21 mouse cellular contexts compared by ENCODE assay signal in genomic region chr4:117660001-117660400, GRCm38 (mm10). TPM values are rescaled to one million over a fixed set of nuclear protein-coding genes. Genes with fewer than 3 reads are reported as not detected.
DNase-seq lines count a peak whose midpoint lies in the region; ATAC-seq and TF ChIP-seq lines count a peak whose summit lies in the region.
"Had no signal": no experiment of that assay in that cellular context is flagged by ENCODE, and none has a peak within 500 bp of the region (broad histone marks: within the 10 kb centered on the region; RNA-seq: fewer than 3 reads in every experiment).

No protein-coding gene starts in this region.

- H3K27ac ChIP-seq in hindbrain, embryonic 12.5 days, result 0 out of 2 replicates have a peak overlapping the region, but pooled peaks have one; percentile 71
- H3K27ac ChIP-seq in hindbrain, embryonic 11.5 days (ENCODE audit: low read depth, low read length), result no peak overlapping the region
- H3K27ac ChIP-seq in liver, adult 2 months (replicated peaks; ENCODE audit: insufficient read depth, low read depth, low read length), result no peak overlapping the region
- no peak overlapping the region for H3K27ac ChIP-seq in liver, embryonic 12.5 days
- H3K27ac ChIP-seq in limb, embryonic 14.5 days (replicated peaks; ENCODE audit: low read depth, low read length), result no peak overlapping the region
- no peak overlapping the region for H3K27ac ChIP-seq in cerebellum, adult 2 months (ENCODE audit: insufficient read depth, low read length)
- H3K27ac ChIP-seq: forebrain, embryonic 12.5 days; hindbrain, embryonic 15.5 days; neural tube, embryonic 12.5 days had no signal

- H3K4me1 ChIP-seq in hindbrain, embryonic 12.5 days, result peaks cover 42% of the 10 kb centered on the region
- H3K4me1 ChIP-seq in hindbrain, embryonic 11.5 days (replicated peaks; ENCODE audit: control insufficient read depth, insufficient read depth, low read length), result peaks cover 10% of the 10 kb centered on the region; the same call in 1 of the 2 replicates
- H3K4me1 ChIP-seq in liver, adult 2 months (ENCODE audit: control insufficient read depth, insufficient read depth, low read length), result no peaks in the 10 kb centered on the region
- no peaks in the 10 kb centered on the region for H3K4me1 ChIP-seq in liver, embryonic 12.5 days
- peaks cover 40% of the 10 kb centered on the region for H3K4me1 ChIP-seq in limb, embryonic 14.5 days (ENCODE audit: control insufficient read depth, insufficient read depth, low read length)
- H3K4me1 ChIP-seq in cerebellum, adult 2 months (ENCODE audit: control insufficient read depth, insufficient read depth, low read length), result peaks cover 7% of the 10 kb centered on the region

- no peak overlapping the region for H3K9ac ChIP-seq in hindbrain, embryonic 12.5 days
- H3K9ac ChIP-seq in hindbrain, embryonic 11.5 days (ENCODE audit: low read depth, low read length), result no peak overlapping the region
- no peak overlapping the region for H3K9ac ChIP-seq in liver, adult 2 months (ENCODE audit: low read depth, low read length)
- no peak overlapping the region for H3K9ac ChIP-seq in liver, embryonic 12.5 days
- no peak overlapping the region for H3K9ac ChIP-seq in limb, embryonic 14.5 days (ENCODE audit: low read depth, low read length, severe bottlenecking)
- H3K9ac ChIP-seq: forebrain, embryonic 12.5 days; hindbrain, embryonic 15.5 days; limb, embryonic 15.5 days; liver, postnatal 0 days; midbrain, embryonic 13.5 days; neural tube, embryonic 12.5 days had no signal

- TF ChIP-seq CTCF in liver, adult 2 months (IDR thresholded peaks at IDR 0.05; ENCODE audit: low read depth, low read length), result no peak
- TF ChIP-seq CTCF in cerebellum, adult 2 months (IDR thresholded peaks at IDR 0.05; ENCODE audit: borderline replicate concordance, insufficient read depth, low read depth, low read length), result no peak

- no peak for TF ChIP-seq POLR2A in liver, adult 2 months (IDR thresholded peaks at IDR 0.05; ENCODE audit: extremely low read depth, insufficient read depth, low read length)
- no peak for TF ChIP-seq POLR2A in limb, embryonic 14.5 days (IDR thresholded peaks at IDR 0.05; ENCODE audit: borderline replicate concordance, extremely low read depth, insufficient read depth, insufficient read length)
- TF ChIP-seq POLR2A in cerebellum, adult 2 months (IDR thresholded peaks at IDR 0.05; ENCODE audit: borderline replicate concordance, insufficient read depth, low read length), result no peak

- ATAC-seq in hindbrain, embryonic 12.5 days (ENCODE audit: low FRiP score), result no peak
- no peak for ATAC-seq in hindbrain, embryonic 11.5 days (ENCODE audit: low FRiP score)
- ATAC-seq in liver, embryonic 12.5 days, result no peak
- no peak for ATAC-seq in limb, embryonic 14.5 days (ENCODE audit: low FRiP score, low read depth)
- ATAC-seq: activated CD4-positive, CD25-positive, alpha-beta regulatory T cell, adult 4 months; CD4-positive, CD25-positive, alpha-beta regulatory T cell, adult 4 months; intestine, postnatal 0 days; liver, postnatal 0 days; midbrain, embryonic 13.5 days had no signal

- H3K9me3 ChIP-seq in hindbrain, embryonic 12.5 days (replicated peaks), result no peaks in the 10 kb centered on the region
- H3K9me3 ChIP-seq in hindbrain, embryonic 11.5 days (ENCODE audit: control insufficient read depth, low read length), result no peaks in the 10 kb centered on the region
- H3K9me3 ChIP-seq in liver, embryonic 12.5 days (replicated peaks), result no peaks in the 10 kb centered on the region
- H3K9me3 ChIP-seq in limb, embryonic 14.5 days (ENCODE audit: control insufficient read depth, low read length), result no peaks in the 10 kb centered on the region
- H3K9me3 ChIP-seq: forebrain, embryonic 12.5 days; hindbrain, embryonic 15.5 days; limb, embryonic 15.5 days; midbrain, embryonic 13.5 days; neural tube, embryonic 12.5 days had no signal

- 97% methylated on average over 5 of the region's 5 CpGs for WGBS in hindbrain, embryonic 12.5 days
- 94% methylated on average over 5 of the region's 5 CpGs for WGBS in hindbrain, embryonic 11.5 days
- whole genome bisulfite sequencing in liver, adult 2 months, result 69% methylated on average over 5 of the region's 5 CpGs
- 84% methylated on average over 5 of the region's 5 CpGs for WGBS in liver, embryonic 12.5 days (ENCODE audit: insufficient replicate concordance)
- 65% methylated on average over 5 of the region's 5 CpGs for WGBS in limb, embryonic 14.5 days
- 96% methylated on average over 5 of the region's 5 CpGs for WGBS in cerebellum, adult 2 months

- no peaks in the 10 kb centered on the region for H3K79me2 ChIP-seq in liver, adult 2 months (ENCODE audit: control insufficient read depth, insufficient read depth, low read length)

- DNase-seq in hindbrain, embryonic 11.5 days (ENCODE audit: low spot score), result no peak
- DNase-seq in liver, adult 2 months (ENCODE audit: extremely low read depth, low read depth, low spot score), result peak; percentile 30
- DNase-seq in limb, embryonic 14.5 days (ENCODE audit: low spot score), result peak; percentile 42
- DNase-seq in cerebellum, adult 2 months, result no peak
- no peak for DNase-seq in spleen, postnatal 4 days (ENCODE audit: low spot score in 2 of 2)
- DNase-seq: adrenal gland, postnatal 10 days; cerebellum, adult 9-11 months; gastrocnemius, postnatal 10 days; heart, adult 11 months; liver, postnatal 0 days; thymus, postnatal 14 days had no signal

- no peak overlapping the region for H3K4me3 ChIP-seq in hindbrain, embryonic 12.5 days
- no peak overlapping the region for H3K4me3 ChIP-seq in hindbrain, embryonic 11.5 days (ENCODE audit: low read depth, low read length)
- no peak overlapping the region for H3K4me3 ChIP-seq in liver, adult 2 months (ENCODE audit: insufficient read depth, low read depth, low read length)
- no peak overlapping the region for H3K4me3 ChIP-seq in liver, embryonic 12.5 days
- H3K4me3 ChIP-seq in limb, embryonic 14.5 days (replicated peaks; ENCODE audit: low read length), result no peak overlapping the region
- H3K4me3 ChIP-seq in cerebellum, adult 2 months (replicated peaks; ENCODE audit: insufficient read depth, low read depth, low read length), result no peak overlapping the region
- H3K4me3 ChIP-seq: forebrain, embryonic 12.5 days; hindbrain, embryonic 15.5 days; limb, embryonic 15.5 days; midbrain, embryonic 13.5 days; neural tube, embryonic 12.5 days had no signal

- no peak overlapping the region for H3K4me2 ChIP-seq in hindbrain, embryonic 12.5 days (replicated peaks)
- H3K4me2 ChIP-seq in hindbrain, embryonic 11.5 days (replicated peaks; ENCODE audit: low read depth, low read length), result no peak overlapping the region
- H3K4me2 ChIP-seq in liver, embryonic 12.5 days, result no peak overlapping the region
- no peak overlapping the region for H3K4me2 ChIP-seq in limb, embryonic 14.5 days (replicated peaks; ENCODE audit: low read depth, low read length, severe bottlenecking)
- H3K4me2 ChIP-seq: forebrain, embryonic 12.5 days; hindbrain, embryonic 15.5 days; limb, embryonic 15.5 days; midbrain, embryonic 13.5 days; neural tube, embryonic 12.5 days had no signal

- no peaks in the 10 kb centered on the region for H3K27me3 ChIP-seq in hindbrain, embryonic 12.5 days
- no peaks in the 10 kb centered on the region for H3K27me3 ChIP-seq in hindbrain, embryonic 11.5 days (ENCODE audit: control insufficient read depth, insufficient read depth, low read length)
- H3K27me3 ChIP-seq in liver, adult 2 months (ENCODE audit: control insufficient read depth, insufficient read depth, low read length), result no peaks in the 10 kb centered on the region
- H3K27me3 ChIP-seq in liver, embryonic 12.5 days (replicated peaks), result no peaks in the 10 kb centered on the region
- H3K27me3 ChIP-seq in limb, embryonic 14.5 days (ENCODE audit: control insufficient read depth, insufficient read depth, low read length), result no peaks in the 10 kb centered on the region
- no peaks in the 10 kb centered on the region for H3K27me3 ChIP-seq in cerebellum, adult 2 months (ENCODE audit: control insufficient read depth, insufficient read depth, low read length)
- H3K27me3 ChIP-seq: forebrain, embryonic 12.5 days; hindbrain, embryonic 15.5 days; limb, embryonic 15.5 days; midbrain, embryonic 13.5 days; neural tube, embryonic 12.5 days had no signal

- no peaks in the 10 kb centered on the region for H3K36me3 ChIP-seq in hindbrain, embryonic 12.5 days
- no peaks in the 10 kb centered on the region for H3K36me3 ChIP-seq in hindbrain, embryonic 11.5 days (ENCODE audit: control insufficient read depth, insufficient read depth, low read length)
- no peaks in the 10 kb centered on the region for H3K36me3 ChIP-seq in liver, adult 2 months (ENCODE audit: control insufficient read depth, insufficient read depth, low read length)
- peaks cover 12% of the 10 kb centered on the region for H3K36me3 ChIP-seq in liver, embryonic 12.5 days
- peaks cover 7% of the 10 kb centered on the region; the same call in 1 of the 2 replicates for H3K36me3 ChIP-seq in limb, embryonic 14.5 days (ENCODE audit: control insufficient read depth, insufficient read depth, low read length)
- H3K36me3 ChIP-seq: midbrain, embryonic 13.5 days; neural tube, embryonic 12.5 days had no signal

RNA-seq across cellular contexts. Expression of gene Dmap1, which starts 22.1 kb away (rescaled TPM):
- 70.3 and 72.1 TPM in 2 replicates for polyA plus RNA-seq in hindbrain, embryonic 12.5 days (2016; fragmentation: Nextera tagmentation; extraction: Ambion mirVana)
- 76.1 and 82.2 TPM in 2 replicates for polyA plus RNA-seq in hindbrain, embryonic 11.5 days (2014; fragmentation: Nextera tagmentation; extraction: Ambion mirVana)
- 16.7 and 16.8 TPM in 2 replicates for total RNA-seq in liver, adult 2 months (2014; rRNA removed)
- 11.3 and 13.3 TPM in 2 replicates for polyA plus RNA-seq in liver, adult 2 months (2012; rRNA removed)
- polyA plus RNA-seq in liver, embryonic 12.5 days (2016; fragmentation: Nextera tagmentation; extraction: Ambion mirVana), result 30.4 and 31.1 TPM in 2 replicates
- polyA plus RNA-seq in limb, embryonic 14.5 days (2012; rRNA removed), result 51.7 and 57.5 TPM in 2 replicates
- 66.8 and 72.4 TPM in 2 replicates for polyA plus RNA-seq in limb, embryonic 14.5 days (2014; fragmentation: Nextera tagmentation; extraction: Ambion mirVana)
- polyA plus RNA-seq in cerebellum, adult 2 months (2012; rRNA removed), result 48.7 and 53.5 TPM in 2 replicates

Comparison
In these comparisons a context has a peak if more than half of its experiments do, and no peak if none do; other contexts are left out.
1. DNase-seq: peak in liver, adult 2 months (single experiment) and limb, embryonic 14.5 days (single experiment); none in hindbrain, embryonic 11.5 days (single experiment), cerebellum, adult 2 months (0 of 2) and spleen, postnatal 4 days (0 of 2).